Mouse (Mus musculus) lung, embryonic 14.5 days (tissue): ENCODE measurements around the gene Kdr. TPM values are rescaled to one million over a fixed set of nuclear protein-coding genes. Genes with fewer than 3 reads are reported as not detected.
A peak's percentile ranks its signal among the peaks of the same experiment; 100 is the strongest.

ENCODE experiments used
- ATAC-seq: fragments of 200-750 bp; cut with Nextera tagmentation; 2 replicates; pipeline ENCODE4 v1.8.0; 2017; ENCODE audit warnings: mild to moderate bottlenecking, moderate TSS enrichment, moderate library complexity; ENCODE audit not compliant: insufficient read depth
- DNase-seq: peaks from one replicate; pipeline ENCODE4 v3.0.0-alpha.2; 2015
- H3K27ac ChIP-seq: fragments of 300-500 bp; sonication (generic); 2 replicates; pipeline ENCODE4 v1.5.1; 2014; ENCODE audit warnings: low read depth, mild to moderate bottlenecking, moderate library complexity
- H3K27me3 ChIP-seq: fragments of 300-500 bp; sonication (generic); 2 replicates; pipeline ENCODE4 v1.6.1; 2014; ENCODE audit warnings: low read length, control low read depth; ENCODE audit not compliant: insufficient read depth
- H3K36me3 ChIP-seq: fragments of 300-500 bp; sonication (generic); 2 replicates; pipeline ENCODE4 v1.6.1; 2014; ENCODE audit warnings: control low read depth; ENCODE audit not compliant: insufficient read depth
- H3K4me1 ChIP-seq: fragments of 300-500 bp; sonication (generic); 2 replicates; pipeline ENCODE4 v1.6.1; 2014; ENCODE audit warnings: antibody characterized with exemption, control low read depth; ENCODE audit not compliant: insufficient read depth
- H3K4me2 ChIP-seq: fragments of 300-500 bp; sonication (generic); 2 replicates; pipeline ENCODE4 v1.6.1; 2014; ENCODE audit warnings: mild to moderate bottlenecking
- H3K4me3 ChIP-seq: fragments of 300-500 bp; sonication (generic); 2 replicates; pipeline ENCODE4 v1.5.1; 2014; ENCODE audit warnings: low read depth, low read length
- H3K9ac ChIP-seq: fragments of 300-500 bp; sonication (generic); 2 replicates; pipeline ENCODE4 v1.6.1; 2014
- H3K9me3 ChIP-seq: fragments of 300-500 bp; sonication (generic); 2 replicates; pipeline ENCODE4 v1.6.1; 2016; ENCODE audit warnings: low read depth, low read length, control low read depth
- CTCF ChIP-seq: IDR thresholded peaks from 2 replicates; pipeline ENCODE4 v1.5.1; 2016; ENCODE audit warnings: antibody characterized with exemption, low read depth
- WGBS: fragments of 180-500 bp; shearing (Covaris S2); extraction: QIAGEN DNeasy Blood & Tissue Kit; methylation state at CpG from one replicate; pipeline ENCODE4 v1.1.7; 2014; 5-methylcytosine and 5-hydroxymethylcytosine counted together
- microRNA-seq: library from miRNA; unstranded; fragments of <30 nt; microRNA quantifications from one replicate; pipeline ENCODE4, GENCODE M21; 2016; ENCODE audit warnings: borderline number of aligned reads
- polyA plus RNA-seq: library from polyadenylated mRNA; unstranded; fragments of >200 nt; fragmentation: Nextera tagmentation; extraction: Ambion mirVana; gene quantifications from 2 replicates; pipeline ENCODE4 v1.2.1, GENCODE M21; 2014

Gene Kdr
- polyA plus RNA-seq, 1 experiment from 2014 or later, result 61.2 TPM

GRCm38 (mm10) chr5:75917231-75917630 lies 61.0 kb downstream of the Kdr start:
- TF ChIP-seq CTCF, result no peak
- no peak overlapping the region for H3K4me3 ChIP-seq
- no peaks in the 10 kb centered on the region for H3K36me3 ChIP-seq
- no peak for DNase-seq
- H3K9ac ChIP-seq, result no peak overlapping the region
- peaks cover 7% of the 10 kb centered on the region; the same call in 1 of the 2 replicates for H3K4me1 ChIP-seq
- H3K27me3 ChIP-seq, result no peaks in the 10 kb centered on the region
- H3K27ac ChIP-seq, result no peak overlapping the region
- no peak overlapping the region for H3K4me2 ChIP-seq
- 60% methylated on average over 4 of the region's 4 CpGs for WGBS
- ATAC-seq, result no peak
- no peaks in the 10 kb centered on the region for H3K9me3 ChIP-seq

- Histone ChIP-seq H3K4me1 (no peaks in the 10 kb centered on the region), H3K9ac (no peak overlapping the region), H3K9me3 (no peaks in the 10 kb centered on the region), H3K27ac (no peak overlapping the region), H3K27me3 (no peaks in the 10 kb centered on the region), H3K4me3 (no peak overlapping the region), H3K4me2 (no peak overlapping the region), H3K36me3 (no peaks in the 10 kb centered on the region)
- DNase-seq, result no peak
- WGBS, result 35% methylated on average over 4 of the region's 4 CpGs
- TF ChIP-seq CTCF, result no peak
- no peak for ATAC-seq
Measured at GRCm38 (mm10) chr5:75906102-75906501, 72.2 kb downstream of the Kdr start.

GRCm38 (mm10) chr5:75900231-75900920 lies 77.9 kb downstream of the Kdr start:
- Histone ChIP-seq H3K4me3 (no peak overlapping the region), H3K27me3 (no peaks in the 10 kb centered on the region), H3K4me2 (peak overlapping the region; percentile 2; the same call in 1 of the 2 replicates), H3K27ac (peak overlapping the region; percentile 62), H3K9ac (no peak overlapping the region), H3K4me1 (no peaks in the 10 kb centered on the region), H3K9me3 (no peaks in the 10 kb centered on the region), H3K36me3 (no peaks in the 10 kb centered on the region)
- 16% methylated on average over 16 of the region's 16 CpGs for WGBS
- TF ChIP-seq CTCF, result no peak
- ATAC-seq, result peak; percentile 63; the same call in 1 of the 2 replicates
- DNase-seq, result peak; percentile 47

- no peak overlapping the region for H3K4me3 ChIP-seq
- no peak for DNase-seq
- no peak for ATAC-seq
- no peaks in the 10 kb centered on the region for H3K27me3 ChIP-seq
- no peaks in the 10 kb centered on the region for H3K4me1 ChIP-seq
- no peak overlapping the region for H3K27ac ChIP-seq
- 81% methylated on average over 3 of the region's 3 CpGs for WGBS
- no peaks in the 10 kb centered on the region for H3K36me3 ChIP-seq
- no peak for TF ChIP-seq CTCF
- H3K9ac ChIP-seq, result no peak overlapping the region
- H3K9me3 ChIP-seq, result no peaks in the 10 kb centered on the region
- H3K4me2 ChIP-seq, result no peak overlapping the region
Measured at GRCm38 (mm10) chr5:75895351-75895750, 82.9 kb downstream of the Kdr start.

- 56% methylated on average over 6 of the region's 6 CpGs for WGBS
- TF ChIP-seq CTCF, result no peak
- ATAC-seq, result no peak
Measured at GRCm38 (mm10) chr5:75892956-75893471, 85.2 kb downstream of the Kdr start.

More at GRCm38 (mm10) chr5:75892956-75893471, 85.2 kb downstream of the Kdr start:
- no peak for DNase-seq
- Histone ChIP-seq H3K9ac (no peak overlapping the region), H3K4me3 (no peak overlapping the region), H3K9me3 (no peaks in the 10 kb centered on the region), H3K27me3 (no peaks in the 10 kb centered on the region), H3K27ac (no peak overlapping the region), H3K4me2 (no peak overlapping the region), H3K36me3 (no peaks in the 10 kb centered on the region), H3K4me1 (no peaks in the 10 kb centered on the region)

Small RNAs within 50 kb of the gene (microRNA-seq; reads per million reads assigned to microRNA genes)
- gene Gm25374, result not detected

Other genes with a start within 250 kb of the Kdr start
- 35.7 and 37.6 TPM in 2 replicates for gene Srd5a3, start 161.8 kb upstream of the Kdr start, polyA plus RNA-seq
- 133 and 137 TPM in 2 replicates for gene Tmem165, start 205.4 kb upstream of the Kdr start, polyA plus RNA-seq